In genomic region chr10:16640136-16640535, GRCm38 (mm10) we compare ENCODE assay signal across 26 mouse cellular contexts.
DNase-seq lines count a peak whose midpoint lies in the region.
"Had no signal": no experiment of that assay in that cellular context is flagged by ENCODE, and none has a peak within 500 bp of the region (broad histone marks: within the 10 kb centered on the region; RNA-seq: fewer than 3 reads in every experiment).

No protein-coding gene starts in this region.

- H3K9me3 ChIP-seq in heart, embryonic 10.5 days: no peaks in the 10 kb centered on the region
- H3K9me3 ChIP-seq: embryonic facial prominence, embryonic 15.5 days; forebrain, embryonic 12.5 days; intestine, embryonic 15.5 days; liver, embryonic 12.5 days; midbrain, embryonic 15.5 days; neural tube, embryonic 12.5 days; stomach, embryonic 15.5 days had no signal

- peak overlapping the region; percentile 13; the same call in 1 of the 2 replicates for H3K27ac ChIP-seq in heart, embryonic 10.5 days
- H3K27ac ChIP-seq: embryonic facial prominence, embryonic 15.5 days; forebrain, embryonic 12.5 days; hindbrain, postnatal 0 days; intestine, embryonic 15.5 days; left cerebral cortex, adult 2 months; liver, embryonic 12.5 days; macrophage; midbrain, embryonic 15.5 days; neural tube, embryonic 12.5 days; stomach, embryonic 15.5 days had no signal

- no peak for DNase-seq in heart, embryonic 10.5 days (ENCODE audit: low spot score)
- DNase-seq in heart, adult 11 months: no peak
- DNase-seq in lung, postnatal 25 days (ENCODE audit: low spot score): peak; percentile 2
- no peak for DNase-seq in lung, postnatal 14 days
- DNase-seq in embryo, embryonic 11.5 days (ENCODE audit: low read depth, low spot score): peak; percentile 23
- peak; percentile 63 for DNase-seq in mesoderm, embryonic 11.5 days (ENCODE audit: low read depth, low spot score)
- no peak for DNase-seq in spleen, adult 12 weeks (ENCODE audit: low spot score)
- DNase-seq in adrenal gland, postnatal 4 days (ENCODE audit: low spot score in 2 of 2): no peak
- DNase-seq: adrenal gland, postnatal 10 days; cerebellum, adult 11-12 months; cerebellum, postnatal 10 days; heart, postnatal 14 days; kidney, adult 2 months; kidney, postnatal 14 days; liver, postnatal 0 days had no signal

- no peak overlapping the region for H3K4me3 ChIP-seq in heart, embryonic 10.5 days
- H3K4me3 ChIP-seq: embryonic facial prominence, embryonic 15.5 days; forebrain, embryonic 12.5 days; intestine, embryonic 15.5 days; left cerebral cortex, adult 2 months; liver, embryonic 12.5 days; midbrain, embryonic 15.5 days; neural tube, embryonic 12.5 days; stomach, embryonic 15.5 days had no signal

- H3K27me3 ChIP-seq in heart, embryonic 10.5 days (ENCODE audit: insufficient read depth, poor library complexity, severe bottlenecking): no peaks in the 10 kb centered on the region
- H3K27me3 ChIP-seq: embryonic facial prominence, embryonic 15.5 days; forebrain, embryonic 12.5 days; intestine, embryonic 15.5 days; liver, embryonic 12.5 days; midbrain, embryonic 15.5 days; neural tube, embryonic 12.5 days; stomach, embryonic 15.5 days had no signal

- WGBS in heart, embryonic 10.5 days: 19% methylated on average over 4 of the region's 4 CpGs

- no peaks in the 10 kb centered on the region for H3K36me3 ChIP-seq in heart, embryonic 10.5 days
- H3K36me3 ChIP-seq: embryonic facial prominence, embryonic 15.5 days; forebrain, embryonic 12.5 days; G1E; intestine, embryonic 15.5 days; liver, embryonic 12.5 days; midbrain, embryonic 15.5 days; neural tube, embryonic 12.5 days; stomach, embryonic 15.5 days had no signal

- no peaks in the 10 kb centered on the region for H3K4me1 ChIP-seq in heart, embryonic 10.5 days
- H3K4me1 ChIP-seq: embryonic facial prominence, embryonic 15.5 days; forebrain, embryonic 12.5 days; intestine, embryonic 15.5 days; midbrain, embryonic 15.5 days; neural tube, embryonic 12.5 days; stomach, embryonic 15.5 days had no signal

Comparison
In these comparisons a context has a peak if more than half of its experiments do, and no peak if none do; other contexts are left out.
1. DNase-seq: peak in lung, postnatal 25 days (single experiment), embryo, embryonic 11.5 days (single experiment) and mesoderm, embryonic 11.5 days (single experiment); none in heart, embryonic 10.5 days (single experiment), heart, adult 11 months (single experiment), lung, postnatal 14 days (single experiment), spleen, adult 12 weeks (single experiment) and adrenal gland, postnatal 4 days (0 of 2).